Mouse (Mus musculus) cerebellum, adult 11-12 months (tissue): ENCODE measurements around the gene Cd2.

Experiments
- DNase-seq: peaks from one replicate; pipeline ENCODE4 v3.0.0; 2022

Cd2 gene

GRCm38 (mm10) chr3:101228066-101228465 is 59.7 kb downstream of the Cd2 start:
- no peak for DNase-seq
